Mouse (Mus musculus) heart, embryonic 14.5 days (tissue): ENCODE results near the gene Cux1. TPM values are rescaled to one million over a fixed set of nuclear protein-coding genes. Genes with fewer than 3 reads are reported as not detected.

Source experiments
- ATAC-seq: fragments of 200-750 bp; cut with Nextera tagmentation; 2 replicates; pipeline ENCODE4 v1.8.0; 2017; ENCODE audit warnings: low read depth, moderate TSS enrichment; ENCODE audit not compliant: insufficient number of reproducible peaks, insufficient read depth, low FRiP score
- H3K27ac ChIP-seq, 2 experiments: fragments of 200-500 bp in 1 of 2; fragments of 300-500 bp in 1 of 2; sonication (generic) in 1 of 2; replicated peaks in 1 of 2; 2 replicates each; pipeline ENCODE4 v1.5.1; 2012 to 2014; ENCODE audit warnings: low read depth in 2 of 2, low read length in 2 of 2, control low read depth in 1 of 2, mild to moderate bottlenecking in 1 of 2, mixed read lengths in 1 of 2; ENCODE audit not compliant: control insufficient read depth in 1 of 2, insufficient read depth in 1 of 2
- H3K27me3 ChIP-seq: fragments of 300-500 bp; sonication (generic); 2 replicates; pipeline ENCODE4 v1.6.1; 2014; ENCODE audit warnings: mild to moderate bottlenecking, low read length, control low read depth; ENCODE audit not compliant: control insufficient read depth, insufficient read depth
- H3K36me3 ChIP-seq: fragments of 300-500 bp; sonication (generic); 2 replicates; pipeline ENCODE4 v1.6.1; 2014; ENCODE audit warnings: mild to moderate bottlenecking, control low read depth, low read length, mixed read lengths; ENCODE audit not compliant: control insufficient read depth, insufficient read depth
- H3K4me1 ChIP-seq, 2 experiments: fragments of 200-500 bp in 1 of 2; fragments of 300-500 bp in 1 of 2; sonication (generic) in 1 of 2; 2 replicates each; pipeline ENCODE4 v1.6.1; 2012 to 2014; ENCODE audit warnings: low read length in 2 of 2, control low read depth in 1 of 2, mixed read lengths in 1 of 2; ENCODE audit not compliant: control insufficient read depth in 2 of 2, insufficient read depth in 2 of 2
- H3K4me2 ChIP-seq: fragments of 300-500 bp; sonication (generic); 2 replicates; pipeline ENCODE4 v1.6.1; 2014; ENCODE audit warnings: mild to moderate bottlenecking, low read length
- H3K4me3 ChIP-seq, 2 experiments: fragments of 200-500 bp in 1 of 2; fragments of 300-500 bp in 1 of 2; sonication (generic) in 1 of 2; 2 replicates each; pipeline ENCODE4 v1.5.1; 2012 to 2014; ENCODE audit warnings: low read length in 2 of 2, mild to moderate bottlenecking in 2 of 2, control low read depth in 1 of 2, low read depth in 1 of 2, moderate library complexity in 1 of 2; ENCODE audit not compliant: control insufficient read depth in 1 of 2, insufficient read depth in 1 of 2
- H3K9ac ChIP-seq: fragments of 300-500 bp; sonication (generic); 2 replicates; pipeline ENCODE4 v1.6.1; 2014; ENCODE audit warnings: mild to moderate bottlenecking, low read length
- H3K9me3 ChIP-seq: fragments of 300-500 bp; sonication (generic); 2 replicates; pipeline ENCODE4 v1.6.1; 2016; ENCODE audit warnings: low read length, control low read depth; ENCODE audit not compliant: control insufficient read depth
- WGBS: fragments of 180-500 bp; shearing (Covaris S2); extraction: QIAGEN DNeasy Blood & Tissue Kit; methylation state at CpG from one replicate; pipeline ENCODE4 v1.1.7; 2014; 5-methylcytosine and 5-hydroxymethylcytosine counted together
- polyA plus RNA-seq: library from polyadenylated mRNA; unstranded; fragments of >200 nt; fragmentation: Nextera tagmentation; extraction: Ambion mirVana; gene quantifications from 2 replicates; pipeline ENCODE4 v1.2.1, GENCODE M21; 2014

The Cux1 gene
- polyA plus RNA-seq, 1 experiment from 2014 or later, result 71.6 TPM

GRCm38 (mm10) chr5:136535976-136536725, 31.1 kb downstream of the Cux1 start:
- Histone ChIP-seq H3K36me3 (no peaks in the 10 kb centered on the region), H3K9me3 (no peaks in the 10 kb centered on the region), H3K4me3 (no peak overlapping the region), H3K9ac (0 out of 2 replicates have a peak overlapping the region, but pooled peaks have one; percentile 4), H3K4me1 (peaks cover 31 to 73% of the 10 kb centered on the region in 2 experiments), H3K4me2 (no peak overlapping the region), H3K27ac (no peak overlapping the region), H3K27me3 (no peaks in the 10 kb centered on the region)
- 71% methylated on average over 5 of the region's 5 CpGs for WGBS
- ATAC-seq, result no peak

GRCm38 (mm10) chr5:136535204-136535603, 32.1 kb downstream of the Cux1 start:
- Histone ChIP-seq H3K4me3 (no peak overlapping the region), H3K9ac (no peak overlapping the region), H3K27ac (0 out of 4 replicates have a peak overlapping the region, but pooled peaks of 1 of the 2 experiments have one; percentile 33), H3K27me3 (no peaks in the 10 kb centered on the region), H3K4me1 (peaks cover 28 to 71% of the 10 kb centered on the region in 2 experiments), H3K36me3 (no peaks in the 10 kb centered on the region), H3K9me3 (no peaks in the 10 kb centered on the region), H3K4me2 (no peak overlapping the region)
- ATAC-seq, result no peak
- WGBS, result 30% methylated on average over 1 of the region's 1 CpGs

- no peak overlapping the region for H3K9ac ChIP-seq
- H3K27ac ChIP-seq, result no peak overlapping the region
- no peak overlapping the region for H3K4me2 ChIP-seq
- H3K36me3 ChIP-seq, result no peaks in the 10 kb centered on the region
- H3K9me3 ChIP-seq, result no peaks in the 10 kb centered on the region
- H3K4me3 ChIP-seq, result no peak overlapping the region
- no peaks in the 10 kb centered on the region for H3K27me3 ChIP-seq
- 70% methylated on average over 11 of the region's 11 CpGs for WGBS
- ATAC-seq, result no peak
- H3K4me1 ChIP-seq, result peaks cover 23 to 60% of the 10 kb centered on the region in 2 experiments
Measured at GRCm38 (mm10) chr5:136533371-136534276, 33.7 kb downstream of the Cux1 start.

GRCm38 (mm10) chr5:136531674-136532365, 35.5 kb downstream of the Cux1 start:
- Histone ChIP-seq H3K4me2 (no peak overlapping the region), H3K27ac (peak overlapping the region; percentile 60), H3K9me3 (no peaks in the 10 kb centered on the region), H3K4me1 (peaks cover 23 to 60% of the 10 kb centered on the region in 2 experiments), H3K27me3 (no peaks in the 10 kb centered on the region), H3K4me3 (no peak overlapping the region), H3K36me3 (no peaks in the 10 kb centered on the region), H3K9ac (no peak overlapping the region)
- WGBS, result 37% methylated on average over 2 of the region's 2 CpGs
- ATAC-seq, result no peak; the same call in 1 of the 2 replicates

GRCm38 (mm10) chr5:136530931-136531330, 36.4 kb downstream of the Cux1 start:
- no peak overlapping the region for H3K9ac ChIP-seq
- peaks cover 25 to 59% of the 10 kb centered on the region in 2 experiments for H3K4me1 ChIP-seq
- peak overlapping the region; percentile 31 to 47; a peak in 2 of 4 replicates for H3K27ac ChIP-seq
- no peaks in the 10 kb centered on the region for H3K9me3 ChIP-seq
- no peak; the same call in 1 of the 2 replicates for ATAC-seq
- 71% methylated on average over 1 of the region's 1 CpGs for WGBS
- H3K36me3 ChIP-seq, result no peaks in the 10 kb centered on the region
- H3K4me2 ChIP-seq, result no peak overlapping the region
- no peaks in the 10 kb centered on the region for H3K27me3 ChIP-seq
- no peak overlapping the region for H3K4me3 ChIP-seq

GRCm38 (mm10) chr5:136529165-136529564, 38.1 kb downstream of the Cux1 start:
- Histone ChIP-seq H3K36me3 (no peaks in the 10 kb centered on the region), H3K4me2 (no peak overlapping the region), H3K9me3 (no peaks in the 10 kb centered on the region), H3K4me3 (no peak overlapping the region), H3K4me1 (peaks cover 21 to 44% of the 10 kb centered on the region in 2 experiments), H3K27ac (no peak overlapping the region), H3K27me3 (no peaks in the 10 kb centered on the region), H3K9ac (no peak overlapping the region)
- no peak for ATAC-seq

GRCm38 (mm10) chr5:136527871-136528270, 39.4 kb downstream of the Cux1 start:
- no peaks in the 10 kb centered on the region for H3K9me3 ChIP-seq
- no peaks in the 10 kb centered on the region for H3K36me3 ChIP-seq
- H3K27me3 ChIP-seq, result no peaks in the 10 kb centered on the region
- peaks cover 22 to 45% of the 10 kb centered on the region in 2 experiments for H3K4me1 ChIP-seq
- H3K4me3 ChIP-seq, result no peak overlapping the region
- ATAC-seq, result no peak
- WGBS, result 19% methylated on average over 1 of the region's 1 CpGs
- peak overlapping the region in 1 of 2 experiments; percentile 10; a peak in 1 of 4 replicates for H3K27ac ChIP-seq
- no peak overlapping the region for H3K4me2 ChIP-seq
- H3K9ac ChIP-seq, result no peak overlapping the region
